29 mouse cellular contexts compared by ENCODE assay signal in genomic region chr4:4380024-4380590, GRCm38 (mm10).
DNase-seq lines count a peak whose midpoint lies in the region; ATAC-seq and TF ChIP-seq lines count a peak whose summit lies in the region.
"Had no signal": no experiment of that assay in that cellular context is flagged by ENCODE, and none has a peak within 500 bp of the region (broad histone marks: within the 10 kb centered on the region; RNA-seq: fewer than 3 reads in every experiment).

No protein-coding gene starts in this region.

- no peak overlapping the region for H3K4me3 ChIP-seq in hindbrain, embryonic 13.5 days
- H3K4me3 ChIP-seq in hindbrain, embryonic 11.5 days (ENCODE audit: low read depth, low read length) = no peak overlapping the region
- H3K4me3 ChIP-seq in midbrain, postnatal 0 days (ENCODE audit: low read depth, low read length) = no peak overlapping the region
- H3K4me3 ChIP-seq in midbrain, embryonic 15.5 days = no peak overlapping the region
- no peak overlapping the region for H3K4me3 ChIP-seq in hindbrain, embryonic 16.5 days (ENCODE audit: low read length)
- H3K4me3 ChIP-seq in neural tube, embryonic 14.5 days (ENCODE audit: low read depth, low read length) = no peak overlapping the region
- no peak overlapping the region for H3K4me3 ChIP-seq in kidney, embryonic 16.5 days (ENCODE audit: low read length)
- H3K4me3 ChIP-seq: embryonic facial prominence, embryonic 12.5 days; embryonic facial prominence, embryonic 15.5 days; heart, adult 2 months; heart, embryonic 10.5 days; heart, embryonic 13.5 days; intestine, embryonic 15.5 days had no signal

- H3K9ac ChIP-seq in hindbrain, embryonic 13.5 days = no peak overlapping the region
- no peak overlapping the region for H3K9ac ChIP-seq in hindbrain, embryonic 11.5 days (ENCODE audit: low read depth, low read length)
- no peak overlapping the region for H3K9ac ChIP-seq in midbrain, postnatal 0 days (replicated peaks; ENCODE audit: low read length, poor library complexity, severe bottlenecking)
- H3K9ac ChIP-seq in midbrain, embryonic 15.5 days = no peak overlapping the region
- no peak overlapping the region for H3K9ac ChIP-seq in hindbrain, embryonic 16.5 days (ENCODE audit: low read depth, low read length)
- H3K9ac ChIP-seq in neural tube, embryonic 14.5 days (replicated peaks; ENCODE audit: low read depth, low read length) = no peak overlapping the region
- H3K9ac ChIP-seq in kidney, embryonic 16.5 days (replicated peaks; ENCODE audit: low read length) = no peak overlapping the region
- H3K9ac ChIP-seq: embryonic facial prominence, embryonic 12.5 days; embryonic facial prominence, embryonic 15.5 days; heart, embryonic 13.5 days; intestine, embryonic 15.5 days had no signal

- peak; percentile 80 for ATAC-seq in hindbrain, embryonic 13.5 days (ENCODE audit: low FRiP score)
- no peak for ATAC-seq in hindbrain, embryonic 11.5 days (ENCODE audit: low FRiP score)
- ATAC-seq in midbrain, postnatal 0 days (ENCODE audit: low FRiP score) = no peak
- ATAC-seq in midbrain, embryonic 15.5 days (replicated peaks) = no peak
- ATAC-seq in hindbrain, embryonic 16.5 days = peak; percentile 87
- peak; percentile 92 for ATAC-seq in neural tube, embryonic 14.5 days (ENCODE audit: low read depth)
- ATAC-seq in kidney, embryonic 16.5 days (ENCODE audit: low FRiP score, low TSS enrichment) = no peak
- ATAC-seq: forebrain, embryonic 16.5 days; intestine, embryonic 15.5 days; Patski had no signal

- no peaks in the 10 kb centered on the region for H3K9me3 ChIP-seq in hindbrain, embryonic 13.5 days
- H3K9me3 ChIP-seq in hindbrain, embryonic 11.5 days (ENCODE audit: control insufficient read depth, low read length) = no peaks in the 10 kb centered on the region
- no peaks in the 10 kb centered on the region for H3K9me3 ChIP-seq in midbrain, postnatal 0 days (ENCODE audit: low read length)
- H3K9me3 ChIP-seq in midbrain, embryonic 15.5 days = no peaks in the 10 kb centered on the region
- H3K9me3 ChIP-seq in hindbrain, embryonic 16.5 days (ENCODE audit: control insufficient read depth, low read length) = no peaks in the 10 kb centered on the region
- no peaks in the 10 kb centered on the region for H3K9me3 ChIP-seq in neural tube, embryonic 14.5 days (ENCODE audit: control insufficient read depth, low read length)
- H3K9me3 ChIP-seq in kidney, embryonic 16.5 days (ENCODE audit: low read length) = no peaks in the 10 kb centered on the region
- H3K9me3 ChIP-seq: embryonic facial prominence, embryonic 12.5 days; embryonic facial prominence, embryonic 15.5 days; G1E; heart, embryonic 10.5 days; heart, embryonic 13.5 days; intestine, embryonic 15.5 days had no signal

- H3K36me3 ChIP-seq in hindbrain, embryonic 13.5 days = no peaks in the 10 kb centered on the region
- H3K36me3 ChIP-seq in hindbrain, embryonic 11.5 days (ENCODE audit: control insufficient read depth, insufficient read depth, low read length) = no peaks in the 10 kb centered on the region
- no peaks in the 10 kb centered on the region for H3K36me3 ChIP-seq in midbrain, postnatal 0 days (ENCODE audit: insufficient read depth, low read length)
- no peaks in the 10 kb centered on the region for H3K36me3 ChIP-seq in midbrain, embryonic 15.5 days (replicated peaks)
- H3K36me3 ChIP-seq in hindbrain, embryonic 16.5 days (ENCODE audit: control insufficient read depth, insufficient read depth, low read length) = no peaks in the 10 kb centered on the region
- no peaks in the 10 kb centered on the region for H3K36me3 ChIP-seq in neural tube, embryonic 14.5 days (ENCODE audit: control insufficient read depth, insufficient read depth, low read length)
- H3K36me3 ChIP-seq in kidney, embryonic 16.5 days (ENCODE audit: insufficient read depth, low read length) = no peaks in the 10 kb centered on the region
- H3K36me3 ChIP-seq: embryonic facial prominence, embryonic 12.5 days; embryonic facial prominence, embryonic 15.5 days; G1E; heart, embryonic 10.5 days; heart, embryonic 13.5 days; intestine, embryonic 15.5 days had no signal

- no peak for DNase-seq in hindbrain, embryonic 11.5 days (ENCODE audit: low spot score)
- peak; percentile 12 for DNase-seq in midbrain, postnatal 0 days (ENCODE audit: low spot score)
- DNase-seq in spleen, adult 18-20 months = no peak
- DNase-seq: adrenal gland, postnatal 10 days; adrenal gland, postnatal 36 days; B cell, adult 2 months; cerebellum, adult 11 months; cerebellum, adult 2 months; cerebellum, adult 9-11 months; cerebellum, postnatal 25 days; gastrocnemius, postnatal 10 days; gastrocnemius, postnatal 36 days; heart, adult 2 months; heart, postnatal 14 days; heart, postnatal 4 days had no signal

- H3K27me3 ChIP-seq in hindbrain, embryonic 13.5 days = no peaks in the 10 kb centered on the region
- no peaks in the 10 kb centered on the region for H3K27me3 ChIP-seq in hindbrain, embryonic 11.5 days (ENCODE audit: control insufficient read depth, insufficient read depth, low read length)
- H3K27me3 ChIP-seq in midbrain, postnatal 0 days (ENCODE audit: insufficient read depth, low read length) = no peaks in the 10 kb centered on the region
- H3K27me3 ChIP-seq in midbrain, embryonic 15.5 days (replicated peaks) = no peaks in the 10 kb centered on the region
- no peaks in the 10 kb centered on the region for H3K27me3 ChIP-seq in hindbrain, embryonic 16.5 days (replicated peaks; ENCODE audit: control insufficient read depth, insufficient read depth, low read length)
- no peaks in the 10 kb centered on the region for H3K27me3 ChIP-seq in neural tube, embryonic 14.5 days (ENCODE audit: control insufficient read depth, insufficient read depth, low read length)
- no peaks in the 10 kb centered on the region for H3K27me3 ChIP-seq in kidney, embryonic 16.5 days (ENCODE audit: insufficient read depth, low read length)
- H3K27me3 ChIP-seq: CH12.LX; embryonic facial prominence, embryonic 12.5 days; embryonic facial prominence, embryonic 15.5 days; heart, embryonic 13.5 days; intestine, embryonic 15.5 days; Patski had no signal

- H3K27ac ChIP-seq in hindbrain, embryonic 13.5 days = no peak overlapping the region
- no peak overlapping the region for H3K27ac ChIP-seq in hindbrain, embryonic 11.5 days (ENCODE audit: low read depth, low read length)
- H3K27ac ChIP-seq in midbrain, postnatal 0 days (ENCODE audit: low read depth, low read length) = no peak overlapping the region
- H3K27ac ChIP-seq in midbrain, embryonic 15.5 days = no peak overlapping the region
- no peak overlapping the region for H3K27ac ChIP-seq in hindbrain, embryonic 16.5 days (ENCODE audit: low read depth, low read length)
- no peak overlapping the region for H3K27ac ChIP-seq in neural tube, embryonic 14.5 days (ENCODE audit: low read depth, low read length)
- H3K27ac ChIP-seq in kidney, embryonic 16.5 days (ENCODE audit: low read length) = no peak overlapping the region
- H3K27ac ChIP-seq: embryonic facial prominence, embryonic 12.5 days; embryonic facial prominence, embryonic 15.5 days; heart, adult 2 months; heart, embryonic 10.5 days; heart, embryonic 13.5 days; intestine, embryonic 15.5 days had no signal

- TF ChIP-seq CTCF in midbrain, postnatal 0 days (IDR thresholded peaks at IDR 0.05) = no peak

- 0 out of 2 replicates have a peak, but pooled peaks cover 2% of the 10 kb centered on the region for H3K4me1 ChIP-seq in hindbrain, embryonic 13.5 days (replicated peaks)
- no peaks in the 10 kb centered on the region for H3K4me1 ChIP-seq in hindbrain, embryonic 11.5 days (replicated peaks; ENCODE audit: control insufficient read depth, insufficient read depth, low read length)
- H3K4me1 ChIP-seq in midbrain, postnatal 0 days (ENCODE audit: insufficient read depth, low read length) = no peaks in the 10 kb centered on the region
- H3K4me1 ChIP-seq in midbrain, embryonic 15.5 days = no peaks in the 10 kb centered on the region
- H3K4me1 ChIP-seq in hindbrain, embryonic 16.5 days (ENCODE audit: control insufficient read depth, insufficient read depth, low read depth, low read length) = no peaks in the 10 kb centered on the region
- H3K4me1 ChIP-seq in neural tube, embryonic 14.5 days (ENCODE audit: control insufficient read depth, insufficient read depth, low read length) = no peaks in the 10 kb centered on the region
- no peaks in the 10 kb centered on the region for H3K4me1 ChIP-seq in kidney, embryonic 16.5 days (ENCODE audit: insufficient read depth, low read length)
- H3K4me1 ChIP-seq: embryonic facial prominence, embryonic 12.5 days; embryonic facial prominence, embryonic 15.5 days; heart, embryonic 10.5 days; heart, embryonic 13.5 days; intestine, embryonic 15.5 days had no signal

- WGBS in hindbrain, embryonic 13.5 days = 71% methylated on average over 3 of the region's 3 CpGs
- WGBS in hindbrain, embryonic 11.5 days = 86% methylated on average over 3 of the region's 3 CpGs
- WGBS in midbrain, postnatal 0 days = 91% methylated on average over 3 of the region's 3 CpGs
- WGBS in midbrain, embryonic 15.5 days = 87% methylated on average over 3 of the region's 3 CpGs
- 70% methylated on average over 3 of the region's 3 CpGs for WGBS in hindbrain, embryonic 16.5 days
- 58% methylated on average over 3 of the region's 3 CpGs for whole genome bisulfite sequencing in neural tube, embryonic 14.5 days
- WGBS in kidney, embryonic 16.5 days = 76% methylated on average over 3 of the region's 3 CpGs

- H3K4me2 ChIP-seq in hindbrain, embryonic 13.5 days = no peak overlapping the region
- H3K4me2 ChIP-seq in hindbrain, embryonic 11.5 days (replicated peaks; ENCODE audit: low read depth, low read length) = no peak overlapping the region
- no peak overlapping the region for H3K4me2 ChIP-seq in midbrain, postnatal 0 days (ENCODE audit: low read depth, low read length, poor library complexity, severe bottlenecking)
- no peak overlapping the region for H3K4me2 ChIP-seq in midbrain, embryonic 15.5 days
- H3K4me2 ChIP-seq in hindbrain, embryonic 16.5 days (ENCODE audit: low read length) = no peak overlapping the region
- H3K4me2 ChIP-seq in neural tube, embryonic 14.5 days (ENCODE audit: low read depth, low read length) = no peak overlapping the region
- H3K4me2 ChIP-seq in kidney, embryonic 16.5 days (replicated peaks; ENCODE audit: low read depth, low read length) = no peak overlapping the region
- H3K4me2 ChIP-seq: embryonic facial prominence, embryonic 12.5 days; embryonic facial prominence, embryonic 15.5 days; heart, embryonic 13.5 days; intestine, embryonic 15.5 days had no signal

Comparison
In these comparisons a context has a peak if more than half of its experiments do, and no peak if none do; other contexts are left out.
1. ATAC-seq: peak in hindbrain, embryonic 13.5 days (single experiment), hindbrain, embryonic 16.5 days (single experiment) and neural tube, embryonic 14.5 days (single experiment); none in hindbrain, embryonic 11.5 days (single experiment), midbrain, postnatal 0 days (single experiment), midbrain, embryonic 15.5 days (single experiment) and kidney, embryonic 16.5 days (single experiment).